Mouse (Mus musculus) limb, embryonic 11.5 days (tissue): ENCODE results near the gene Hoxb1. TPM values are rescaled to one million over a fixed set of nuclear protein-coding genes. Genes with fewer than 3 reads are reported as not detected.

Source experiments
- ATAC-seq: fragments of 200-750 bp; cut with Nextera tagmentation; 2 replicates; pipeline ENCODE4 v1.8.0; 2017; ENCODE audit warnings: low read depth; ENCODE audit not compliant: insufficient number of reproducible peaks, low FRiP score, low TSS enrichment
- DNase-seq: peaks from one replicate; pipeline ENCODE4 v3.0.0-alpha.2; 2015; ENCODE audit warnings: low spot score
- H3K27ac ChIP-seq: fragments of 300-500 bp; sonication (generic); replicated peaks from 2 replicates; pipeline ENCODE4 v1.5.1; 2014; ENCODE audit warnings: low read depth, mild to moderate bottlenecking, low read length
- H3K27me3 ChIP-seq: fragments of 300-500 bp; sonication (generic); 2 replicates; pipeline ENCODE4 v1.6.1; 2014; ENCODE audit warnings: mild to moderate bottlenecking, low read length, mixed read lengths; ENCODE audit not compliant: control insufficient read depth, insufficient read depth
- H3K36me3 ChIP-seq: fragments of 300-500 bp; sonication (generic); 2 replicates; pipeline ENCODE4 v1.6.1; 2014; ENCODE audit warnings: mild to moderate bottlenecking, low read length, moderate library complexity, mixed read lengths; ENCODE audit not compliant: control insufficient read depth, insufficient read depth
- H3K4me1 ChIP-seq: fragments of 300-500 bp; sonication (generic); 2 replicates; pipeline ENCODE4 v1.6.1; 2014; ENCODE audit warnings: low read length, mixed read lengths; ENCODE audit not compliant: control insufficient read depth, insufficient read depth
- H3K4me2 ChIP-seq: fragments of 300-500 bp; sonication (generic); 2 replicates; pipeline ENCODE4 v1.6.1; 2014; ENCODE audit warnings: low read depth, mild to moderate bottlenecking, moderate library complexity; ENCODE audit not compliant: severe bottlenecking
- H3K4me3 ChIP-seq: fragments of 300-500 bp; sonication (generic); 2 replicates; pipeline ENCODE4 v1.5.1; 2014; ENCODE audit warnings: low read depth, low read length
- H3K9ac ChIP-seq: fragments of 300-500 bp; sonication (generic); 2 replicates; pipeline ENCODE4 v1.6.1; 2014; ENCODE audit warnings: mild to moderate bottlenecking, low read length
- H3K9me3 ChIP-seq: fragments of 300-500 bp; sonication (generic); 2 replicates; pipeline ENCODE4 v1.6.1; 2016; ENCODE audit warnings: low read length; ENCODE audit not compliant: control insufficient read depth
- WGBS: fragments of 180-500 bp; shearing (Covaris S2); extraction: QIAGEN DNeasy Blood & Tissue Kit; methylation state at CpG from one replicate; pipeline ENCODE4 v1.1.7; 2014; 5-methylcytosine and 5-hydroxymethylcytosine counted together
- polyA plus RNA-seq: library from polyadenylated mRNA; unstranded; fragments of >200 nt; fragmentation: Nextera tagmentation; extraction: Ambion mirVana; gene quantifications from 2 replicates; pipeline ENCODE4 v1.2.1, GENCODE M21; 2014

Gene Hoxb1
- polyA plus RNA-seq, 1 experiment from 2014 or later = not detected

- Histone ChIP-seq H3K9me3 (no peaks in the 10 kb centered on the region), H3K9ac (no peak overlapping the region), H3K4me2 (no peak overlapping the region), H3K36me3 (no peaks in the 10 kb centered on the region), H3K4me1 (no peaks in the 10 kb centered on the region), H3K27me3 (peaks cover 32% of the 10 kb centered on the region), H3K4me3 (no peak overlapping the region), H3K27ac (no peak overlapping the region)
- ATAC-seq (no peak), DNase-seq (no peak)
- 35% methylated on average over 7 of the region's 7 CpGs for WGBS
Measured at GRCm38 (mm10) chr11:96374810-96375209, 9.3 kb downstream of the Hoxb1 start.

- DNase-seq = no peak
- Histone ChIP-seq H3K9me3 (no peaks in the 10 kb centered on the region), H3K4me1 (no peaks in the 10 kb centered on the region), H3K27ac (no peak overlapping the region), H3K9ac (no peak overlapping the region), H3K27me3 (peaks cover 3% of the 10 kb centered on the region; the same call in 1 of the 2 replicates), H3K4me2 (no peak overlapping the region), H3K4me3 (no peak overlapping the region), H3K36me3 (no peaks in the 10 kb centered on the region)
- 76% methylated on average over 5 of the region's 5 CpGs for WGBS
- ATAC-seq = no peak
Measured at GRCm38 (mm10) chr11:96383381-96383780, 17.8 kb downstream of the Hoxb1 start.

DNA sequence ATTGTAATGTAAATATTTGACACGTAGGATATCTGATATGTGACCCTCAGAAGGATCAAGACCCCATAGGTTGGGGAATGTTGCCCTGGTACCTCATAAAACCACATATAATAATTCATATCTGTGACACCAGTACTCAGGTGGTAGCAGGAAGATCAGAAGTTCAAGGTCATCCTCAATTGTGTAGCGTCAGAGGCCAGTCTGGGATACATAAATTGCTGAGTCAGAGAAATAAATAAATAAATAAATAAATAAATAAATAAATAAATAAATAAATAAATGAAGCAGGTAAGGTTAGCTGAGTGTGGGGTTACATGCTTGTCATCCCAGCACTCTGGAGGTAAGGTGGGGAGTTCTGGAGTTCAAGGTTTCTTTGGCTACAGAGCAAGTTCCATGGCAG, 22.1 kb downstream of the Hoxb1 start:
- ATAC-seq (no peak), DNase-seq (no peak)
- H3K9ac ChIP-seq = no peak overlapping the region
- no peak overlapping the region for H3K4me3 ChIP-seq
- no peak overlapping the region for H3K4me2 ChIP-seq
- no peak overlapping the region for H3K27ac ChIP-seq
- H3K9me3 ChIP-seq = no peaks in the 10 kb centered on the region
- no peaks in the 10 kb centered on the region for H3K27me3 ChIP-seq
- no peaks in the 10 kb centered on the region for H3K4me1 ChIP-seq
- no peaks in the 10 kb centered on the region for H3K36me3 ChIP-seq
- 86% methylated on average over 2 of the region's 2 CpGs for WGBS

DNA sequence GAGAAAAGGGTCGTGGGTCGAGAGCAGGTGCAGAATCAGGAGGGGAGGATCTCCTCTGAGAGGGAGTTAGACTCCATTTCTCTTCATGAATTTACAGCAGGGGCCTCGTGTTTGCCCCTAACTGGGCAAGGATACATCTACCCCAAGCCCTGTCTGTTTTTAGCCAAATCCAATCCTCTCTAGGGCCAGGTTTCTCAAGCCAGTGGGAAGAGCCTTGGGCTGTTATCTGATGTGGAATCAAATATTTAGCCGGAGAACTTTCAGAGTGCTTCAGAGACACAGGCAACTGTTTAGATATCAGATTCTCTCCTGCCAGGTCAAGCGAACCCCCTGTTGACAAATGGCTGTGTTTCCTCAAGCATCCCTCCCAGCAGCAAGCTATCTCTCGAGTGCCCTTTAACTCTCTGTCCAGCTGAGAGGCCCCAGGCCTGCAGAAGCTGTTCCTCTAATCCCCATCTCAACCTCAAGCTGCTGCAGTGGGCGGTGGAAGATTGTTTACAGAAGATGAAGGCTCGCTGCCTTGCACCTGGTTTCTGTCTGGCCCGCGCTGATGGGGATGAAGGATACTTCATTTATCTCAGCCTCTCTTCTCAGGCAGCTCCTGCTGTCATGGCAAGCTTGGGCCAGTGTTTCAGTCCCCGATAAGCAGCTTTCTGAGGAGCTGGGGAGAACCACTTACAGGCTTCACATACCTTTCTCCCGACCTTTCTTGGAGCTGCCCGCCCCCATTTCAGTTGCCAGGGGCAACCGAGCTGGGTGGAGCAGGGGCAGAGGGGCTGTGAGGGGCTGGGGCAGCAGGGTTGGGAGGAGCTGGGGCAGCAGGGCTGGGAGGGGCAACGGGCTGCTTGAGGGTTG, 31.4 kb downstream of the Hoxb1 start:
- no peak overlapping the region for H3K27ac ChIP-seq
- H3K9me3 ChIP-seq = no peaks in the 10 kb centered on the region
- 6% methylated on average over 15 of the region's 15 CpGs for WGBS
- no peak overlapping the region for H3K4me3 ChIP-seq
- H3K36me3 ChIP-seq = no peaks in the 10 kb centered on the region
- H3K9ac ChIP-seq = no peak overlapping the region
- DNase-seq (peak; percentile 60), ATAC-seq (no peak)
- H3K4me2 ChIP-seq = peak overlapping the region; percentile 19; the same call in 1 of the 2 replicates
- peaks cover 6% of the 10 kb centered on the region for H3K4me1 ChIP-seq
- peaks cover 29% of the 10 kb centered on the region for H3K27me3 ChIP-seq

DNA sequence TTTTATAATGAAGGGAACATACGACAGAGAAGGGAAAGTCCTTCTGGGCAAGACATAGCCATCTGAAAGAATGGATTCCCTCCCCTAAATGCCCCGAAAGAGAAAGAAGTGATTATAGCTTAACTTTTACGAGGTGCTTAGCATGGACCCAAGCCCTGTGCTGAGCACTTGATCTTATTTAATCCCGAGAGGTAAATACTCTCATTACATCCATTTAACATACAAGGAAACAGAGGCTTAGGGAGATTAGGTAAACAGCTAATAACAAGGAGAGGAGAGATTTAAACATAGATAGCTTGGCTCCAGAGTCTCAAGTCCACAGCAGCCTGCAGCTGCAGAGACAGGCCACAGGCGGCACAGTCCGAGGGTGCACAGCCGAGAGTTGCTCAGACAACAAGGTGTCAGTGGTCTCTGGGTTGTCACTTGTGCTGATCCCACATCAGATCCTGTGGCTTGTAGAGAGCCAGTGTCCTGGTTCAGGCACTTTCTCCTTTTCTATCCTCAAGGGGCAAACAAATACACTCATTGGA, 32.3 kb downstream of the Hoxb1 start:
- H3K27ac ChIP-seq = no peak overlapping the region
- 14% methylated on average over 7 of the region's 7 CpGs for WGBS

GRCm38 (mm10) chr11:96399923-96400322, 34.4 kb downstream of the Hoxb1 start:
- ATAC-seq = no peak
- no peaks in the 10 kb centered on the region for H3K9me3 ChIP-seq
- H3K27me3 ChIP-seq = peaks cover 43% of the 10 kb centered on the region

More for the DNA sequence above, 32.3 kb downstream of the Hoxb1 start:
- Histone ChIP-seq H3K4me3 (no peak overlapping the region), H3K27me3 (peaks cover 31% of the 10 kb centered on the region), H3K9me3 (no peaks in the 10 kb centered on the region), H3K36me3 (no peaks in the 10 kb centered on the region), H3K9ac (no peak overlapping the region), H3K4me2 (no peak overlapping the region), H3K4me1 (peaks cover 6% of the 10 kb centered on the region)
- DNase-seq (peak; percentile 35), ATAC-seq (no peak)

GRCm38 (mm10) chr11:96404016-96404604, 38.6 kb downstream of the Hoxb1 start:
- H3K27me3 ChIP-seq = peaks cover 56% of the 10 kb centered on the region
- H3K4me2 ChIP-seq = no peak overlapping the region
- DNase-seq = peak; percentile 23
- no peak overlapping the region for H3K4me3 ChIP-seq
- 29% methylated on average over 10 of the region's 10 CpGs for WGBS
- no peak overlapping the region for H3K9ac ChIP-seq
- no peaks in the 10 kb centered on the region for H3K9me3 ChIP-seq
- no peak overlapping the region for H3K27ac ChIP-seq
- H3K36me3 ChIP-seq = no peaks in the 10 kb centered on the region
- 0 out of 2 replicates have a peak, but pooled peaks cover 7% of the 10 kb centered on the region for H3K4me1 ChIP-seq
- no peak for ATAC-seq

More at GRCm38 (mm10) chr11:96399923-96400322, 34.4 kb downstream of the Hoxb1 start:
- Histone ChIP-seq H3K36me3 (no peaks in the 10 kb centered on the region), H3K9ac (no peak overlapping the region), H3K27ac (no peak overlapping the region), H3K4me3 (no peak overlapping the region), H3K4me2 (no peak overlapping the region), H3K4me1 (peaks cover 6% of the 10 kb centered on the region)
- DNase-seq = peak; percentile 24
- WGBS = 9% methylated on average over 8 of the region's 8 CpGs

DNA sequence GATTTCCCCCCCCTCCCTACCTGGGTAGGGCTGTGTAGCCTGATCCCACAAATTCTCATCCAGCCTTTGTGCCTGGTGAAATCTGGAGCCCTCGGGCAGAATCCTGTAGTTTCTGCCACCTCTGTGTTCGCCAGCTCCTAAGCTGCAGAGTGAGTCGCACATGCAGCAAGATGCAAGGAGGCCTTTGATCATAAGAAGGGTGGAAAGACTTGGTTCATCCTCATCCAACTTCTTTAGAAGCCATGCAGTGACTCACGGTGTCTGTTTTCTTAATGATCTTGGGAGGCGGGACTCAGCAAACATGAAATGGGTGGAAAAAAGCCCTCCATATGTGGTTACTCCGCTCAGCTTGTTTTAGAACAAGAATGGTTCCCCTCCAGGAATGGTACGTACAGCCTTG, 39.3 kb downstream of the Hoxb1 start:
- WGBS = 49% methylated on average over 7 of the region's 7 CpGs
- Histone ChIP-seq H3K4me1 (0 out of 2 replicates have a peak, but pooled peaks cover 7% of the 10 kb centered on the region), H3K27ac (no peak overlapping the region), H3K4me3 (no peak overlapping the region), H3K9me3 (no peaks in the 10 kb centered on the region), H3K4me2 (no peak overlapping the region), H3K27me3 (peaks cover 52% of the 10 kb centered on the region), H3K36me3 (no peaks in the 10 kb centered on the region), H3K9ac (no peak overlapping the region)
- no peak for DNase-seq
- ATAC-seq = no peak
